Mouse (Mus musculus): Measurements from ENCODE around the gene Capn13.

The Capn13 gene

DNA sequence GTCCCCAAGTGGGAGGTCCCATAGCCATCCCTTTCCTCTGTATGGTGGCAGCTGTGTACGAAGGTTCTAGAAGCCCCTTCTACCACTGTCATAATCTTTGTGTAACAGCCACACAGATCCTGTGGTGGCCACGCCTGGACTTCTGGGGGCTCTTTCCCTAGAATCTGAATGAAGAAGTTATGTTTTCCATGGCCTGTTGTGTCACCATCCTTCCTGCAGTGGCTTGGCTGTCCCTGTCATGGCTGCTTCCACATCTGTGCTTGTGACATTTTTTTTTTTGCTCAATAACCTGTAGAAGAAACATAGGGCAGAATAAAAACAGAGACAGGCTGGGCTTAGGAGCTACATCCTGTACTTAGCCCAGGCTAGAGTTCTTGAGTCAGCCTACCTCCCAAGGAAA is at the start of gene Capn13:
Gene Capn13, minus strand, starts transcription at position 5 of the 400 bp plus-strand sequence.
- no peak for DNase-seq (ENCODE audit: low spot score in 2 of 2)

DNA sequence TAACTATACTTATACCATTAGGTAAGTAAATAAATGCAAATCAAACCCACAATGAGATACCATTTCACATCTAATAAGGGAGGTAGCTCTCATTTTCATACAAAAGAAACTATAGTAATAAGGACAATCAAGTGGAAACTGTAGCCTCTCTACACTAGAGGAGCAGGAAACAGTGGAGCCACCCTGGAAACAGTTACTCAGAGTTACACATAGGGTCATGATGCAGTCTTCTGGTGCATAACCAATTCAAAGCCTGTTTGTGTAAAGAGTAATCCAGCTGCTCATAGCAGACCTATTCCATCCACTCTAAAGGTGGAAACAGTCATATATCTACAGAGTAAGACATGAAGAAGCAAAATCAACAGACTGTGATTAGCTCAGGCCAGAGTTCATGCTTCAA is 48.4 kb upstream of the Capn13 start:
- no peak for DNase-seq (ENCODE audit: low spot score in 2 of 2)

DNA sequence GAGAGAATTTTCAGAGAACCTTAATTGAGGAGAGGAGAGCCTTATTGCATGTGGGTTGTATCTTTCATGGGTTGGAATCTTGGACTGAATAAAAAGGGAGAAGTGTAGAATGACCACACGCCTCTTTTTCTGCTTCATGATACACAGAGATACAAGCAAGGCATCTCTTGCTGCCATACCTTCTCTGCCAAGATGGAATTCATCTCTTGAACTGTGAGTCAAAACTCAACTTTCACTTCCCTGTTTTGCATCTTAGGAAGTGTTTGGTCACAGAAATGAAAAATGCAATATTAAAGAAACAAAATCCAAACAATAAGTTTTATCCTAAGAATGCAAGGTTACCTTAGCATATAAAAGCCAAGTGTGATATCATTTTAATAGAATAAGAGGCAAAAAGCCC is 40.1 kb upstream of the Capn13 start:
- no peak for DNase-seq (ENCODE audit: low spot score in 2 of 2)

DNA sequence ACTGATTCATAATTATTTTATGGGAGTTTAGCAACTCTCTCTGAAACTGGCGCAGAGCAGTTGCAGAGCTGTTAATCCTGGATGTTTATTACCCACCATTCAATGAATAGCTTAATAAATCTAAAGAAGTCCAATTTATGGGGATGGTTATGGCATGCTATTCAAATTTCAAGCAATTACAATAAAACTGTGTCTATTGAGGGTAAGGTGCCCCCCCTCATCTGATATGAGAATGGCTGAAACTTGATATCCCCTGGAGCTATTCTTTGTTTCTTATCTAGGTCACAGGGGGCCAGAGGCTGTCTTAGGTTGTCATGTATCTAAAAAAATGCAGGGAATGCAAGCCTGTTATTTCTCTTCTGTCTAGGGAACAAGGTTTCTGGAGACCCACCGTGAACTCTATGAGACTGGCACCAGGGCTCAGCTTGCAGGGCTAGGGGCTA is 31.9 kb upstream of the Capn13 start:
- no peak for DNase-seq (ENCODE audit: low spot score in 2 of 2)

DNA sequence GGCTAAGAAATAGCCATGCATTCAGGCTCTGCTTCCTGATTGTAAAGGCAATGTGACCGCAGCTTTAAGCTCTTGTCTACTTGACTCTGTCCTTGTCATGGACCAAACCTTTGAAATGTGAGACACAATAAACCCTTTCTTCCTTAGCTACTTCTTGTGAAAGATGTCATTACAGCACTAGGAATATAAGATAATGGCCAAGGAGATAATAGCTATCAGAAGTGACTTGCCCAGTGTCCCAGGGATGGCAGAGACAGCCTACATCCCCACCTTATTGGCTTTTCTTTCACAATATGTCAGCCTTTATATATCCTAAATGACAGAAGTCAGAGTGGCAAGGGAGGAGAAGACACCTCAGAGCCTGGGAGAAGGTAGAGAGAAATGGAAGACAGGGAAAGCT is 31.4 kb upstream of the Capn13 start:
- DNase-seq (ENCODE audit: low spot score in 2 of 2), result no peak

DNA sequence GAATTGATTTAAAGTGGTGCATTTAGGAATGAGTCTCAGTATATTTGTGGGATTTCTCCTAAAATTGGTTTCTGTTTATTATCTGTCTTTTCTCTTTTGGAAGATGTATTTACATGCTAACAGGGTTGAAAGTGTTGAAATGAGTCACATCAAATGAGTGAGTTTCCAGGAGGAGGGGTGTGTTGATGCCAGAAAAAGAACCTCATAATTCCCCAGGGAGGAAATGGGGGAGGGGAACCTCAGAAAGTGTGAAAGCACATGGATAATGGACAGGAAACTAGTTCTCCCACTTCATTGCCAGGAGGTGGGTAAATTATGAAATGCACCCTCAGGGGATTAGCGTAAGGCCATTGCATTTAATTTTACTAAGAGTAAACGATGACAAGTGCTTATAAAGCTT is 16.7 kb upstream of the Capn13 start:
- peak; percentile 2 to 24 for DNase-seq (ENCODE audit: low spot score in 2 of 2)

DNA sequence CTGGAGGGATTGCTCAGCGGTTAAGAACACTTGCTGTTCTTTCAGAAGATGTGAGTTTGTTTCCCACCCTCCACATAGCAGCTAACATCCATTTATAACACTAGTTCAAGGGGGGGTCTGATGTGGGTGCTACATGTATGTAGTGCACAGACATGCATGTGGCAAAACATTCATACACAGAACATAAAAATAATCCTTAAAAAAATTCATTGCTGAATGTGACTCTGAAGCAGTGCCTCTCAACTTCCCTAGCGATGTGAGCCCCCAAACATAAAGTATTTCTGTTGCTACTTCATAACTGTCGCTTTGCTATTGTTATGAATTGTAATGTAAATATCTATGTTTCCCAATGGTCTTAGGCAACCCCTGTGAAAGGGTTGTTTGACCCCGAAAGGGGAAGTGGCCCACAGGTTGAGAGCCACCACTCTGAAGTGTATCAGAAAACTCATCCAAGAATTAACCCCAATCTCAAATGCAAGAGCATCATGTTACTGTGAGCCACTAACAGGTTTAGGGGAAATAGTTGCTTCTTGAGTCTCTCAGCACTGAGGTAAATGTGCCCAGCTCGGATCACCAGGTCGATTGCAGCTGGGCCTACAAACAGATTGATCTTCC is 15.6 kb upstream of the Capn13 start:
- no peak for DNase-seq (ENCODE audit: low spot score in 2 of 2)

DNA sequence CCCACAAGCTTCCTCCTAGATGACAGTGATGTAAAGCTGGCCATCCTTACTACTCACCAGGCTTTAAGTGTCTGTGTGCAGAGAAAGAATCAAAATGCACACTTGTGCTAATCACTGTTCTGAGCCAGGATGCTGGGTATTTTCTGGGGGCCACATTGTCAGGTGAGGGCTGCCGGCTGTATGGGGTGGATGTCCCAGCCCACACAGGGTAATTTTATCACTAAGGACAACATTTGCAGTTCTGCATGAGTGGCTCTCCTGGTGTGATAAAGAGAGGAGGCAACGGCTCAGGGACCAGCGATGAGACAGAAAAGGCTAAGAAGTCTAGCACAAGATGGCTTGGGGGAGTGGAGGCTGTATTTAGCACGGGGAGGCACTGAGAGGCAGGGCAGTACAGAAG is 11.2 kb upstream of the Capn13 start:
- DNase-seq (ENCODE audit: low spot score in 2 of 2), result no peak

DNA sequence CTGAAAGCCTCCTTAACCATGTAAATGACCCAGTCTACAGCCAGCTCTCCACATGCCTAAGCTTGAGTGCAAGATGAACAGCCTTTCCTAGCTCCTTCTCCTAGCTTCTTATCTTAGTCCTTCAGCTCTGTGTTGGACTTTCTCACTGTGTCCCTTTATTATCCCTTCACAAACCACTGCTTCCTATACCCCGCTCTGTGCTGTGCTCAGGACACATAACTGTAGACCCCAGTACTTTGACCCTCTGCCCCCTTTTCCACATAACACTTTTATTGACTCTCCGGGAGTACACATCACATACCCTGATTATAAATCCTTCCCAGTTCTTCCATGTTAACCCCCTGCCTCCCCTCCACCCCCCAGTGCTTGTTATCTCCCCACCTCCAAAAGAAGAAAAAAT is 606 bp upstream of the Capn13 start:
- DNase-seq (ENCODE audit: low spot score in 2 of 2), result no peak

DNA sequence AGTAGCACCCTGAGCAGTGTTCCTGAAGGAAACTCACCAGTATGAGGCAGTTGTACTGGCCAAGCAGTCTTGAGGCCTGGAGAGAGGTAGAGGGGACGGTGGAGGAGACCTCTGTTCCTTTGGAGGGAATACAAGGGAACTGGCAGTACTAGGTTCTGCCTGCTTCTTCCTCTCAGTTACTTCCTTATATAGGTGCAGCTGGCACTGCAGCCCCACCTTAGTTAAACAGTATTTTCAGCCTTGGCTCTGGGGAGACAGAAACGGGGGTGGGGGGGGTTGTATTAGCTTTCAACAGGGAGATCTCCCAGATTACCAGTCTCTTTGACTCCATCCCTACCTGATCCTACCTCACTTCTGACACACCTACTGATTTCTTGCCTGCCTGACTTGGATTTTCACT is 1.5 kb downstream of the Capn13 start:
- DNase-seq (ENCODE audit: low spot score in 2 of 2), result no peak

DNA sequence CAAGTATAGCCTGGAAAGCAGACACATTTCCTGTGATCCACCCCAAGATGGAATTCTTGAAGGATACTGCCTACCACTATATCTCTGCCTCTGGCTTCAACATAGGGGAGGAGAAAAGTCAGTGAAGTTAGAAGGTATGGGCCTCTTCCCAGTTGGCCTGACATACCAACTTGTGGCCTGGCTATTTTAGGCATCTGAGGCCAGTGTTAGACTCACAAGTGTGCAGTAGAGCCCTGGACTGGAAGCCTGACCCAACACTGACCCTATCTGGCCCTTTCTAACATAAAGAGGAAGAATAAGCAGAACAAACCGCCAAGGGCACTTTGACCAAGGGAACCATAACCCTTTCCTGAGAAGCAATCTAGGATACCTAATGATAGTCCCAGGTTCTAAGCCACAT is 7.3 kb downstream of the Capn13 start:
- no peak for DNase-seq (ENCODE audit: low spot score in 2 of 2)

DNA sequence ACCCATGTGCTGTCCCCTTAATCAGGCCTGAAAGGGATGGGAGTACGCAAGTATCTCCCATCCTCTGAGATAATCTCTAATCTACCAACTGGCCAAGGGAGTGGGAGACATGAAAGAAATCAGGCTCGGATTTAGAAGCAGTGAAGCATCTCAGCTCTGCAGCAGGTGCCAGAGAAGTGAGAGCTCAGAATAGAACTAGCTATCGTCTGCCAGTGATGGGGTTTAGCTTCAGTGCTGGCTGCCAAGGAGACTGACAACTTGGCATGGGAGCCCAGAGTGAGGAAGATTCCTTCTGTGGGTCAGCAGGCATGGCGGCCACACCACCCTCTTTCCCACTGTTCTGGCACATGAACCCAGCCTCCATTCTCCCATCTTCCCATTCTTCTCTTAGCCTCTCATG is 8.9 kb downstream of the Capn13 start:
- peak; percentile 23 to 72 for DNase-seq (ENCODE audit: low spot score in 2 of 2)

DNA sequence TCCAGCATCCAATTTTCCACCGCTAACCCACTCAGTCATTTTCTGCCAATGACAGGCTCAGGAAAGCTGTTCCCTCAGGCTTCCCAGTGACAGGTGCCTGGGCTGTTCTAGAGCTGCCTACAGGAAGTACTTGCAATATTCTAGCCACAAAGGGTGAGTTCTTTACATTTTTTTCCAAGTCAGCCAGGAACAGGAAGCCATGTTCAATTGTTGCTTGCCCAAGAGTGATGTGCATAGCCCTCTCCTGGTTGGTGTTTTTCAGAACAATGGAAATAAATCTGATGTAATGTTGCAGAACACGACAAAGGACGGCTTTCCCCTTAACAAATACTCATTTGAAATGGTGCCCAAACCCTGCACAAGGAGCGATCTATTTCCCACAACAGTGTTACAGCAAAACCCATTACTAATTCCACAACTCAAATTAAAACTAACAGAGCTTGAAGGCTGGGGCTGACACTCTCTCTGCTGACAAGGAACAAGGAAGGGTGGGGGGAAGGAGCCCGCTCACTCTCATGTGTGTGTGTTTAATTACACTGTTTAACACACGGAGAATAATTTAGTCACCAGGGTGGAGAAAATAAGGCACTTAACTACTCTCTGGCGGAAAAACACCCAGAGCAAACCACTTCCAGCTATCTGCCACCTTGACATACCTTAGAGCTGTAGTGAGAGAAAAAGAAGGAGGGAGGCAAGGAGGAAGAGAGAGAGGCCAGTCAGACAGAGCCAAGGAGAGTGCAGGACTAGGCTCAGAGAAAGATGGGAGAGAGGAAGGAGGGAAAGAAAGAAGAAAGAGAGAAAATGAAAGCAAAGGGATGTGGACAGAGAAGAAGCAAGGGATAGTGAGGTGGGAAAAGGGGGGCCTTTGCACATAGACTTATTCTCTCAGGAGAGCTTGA is 10.2 kb downstream of the Capn13 start:
- peak; percentile 14 to 22 for DNase-seq (ENCODE audit: low spot score in 2 of 2)

DNA sequence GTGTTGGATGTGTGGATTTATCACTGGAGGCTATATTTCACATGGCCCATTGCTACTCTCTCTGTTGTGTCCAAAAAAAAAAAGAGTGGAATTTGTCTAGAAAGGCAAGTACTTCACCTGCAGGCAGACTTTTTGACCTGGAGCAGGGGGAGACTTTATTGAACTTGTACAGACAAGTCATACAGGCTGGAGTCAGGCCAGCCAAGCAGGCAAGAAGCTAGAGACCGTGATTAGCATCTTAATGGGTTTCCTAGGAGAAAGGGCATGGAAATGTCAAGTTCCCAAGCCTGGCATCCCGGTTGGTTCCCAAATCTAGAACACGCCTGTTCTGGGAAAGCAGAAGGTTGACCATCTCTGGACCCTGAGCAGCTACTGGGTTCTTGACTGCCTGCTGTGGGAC is 11.3 kb downstream of the Capn13 start:
- DNase-seq (ENCODE audit: low spot score in 2 of 2), result no peak

DNA sequence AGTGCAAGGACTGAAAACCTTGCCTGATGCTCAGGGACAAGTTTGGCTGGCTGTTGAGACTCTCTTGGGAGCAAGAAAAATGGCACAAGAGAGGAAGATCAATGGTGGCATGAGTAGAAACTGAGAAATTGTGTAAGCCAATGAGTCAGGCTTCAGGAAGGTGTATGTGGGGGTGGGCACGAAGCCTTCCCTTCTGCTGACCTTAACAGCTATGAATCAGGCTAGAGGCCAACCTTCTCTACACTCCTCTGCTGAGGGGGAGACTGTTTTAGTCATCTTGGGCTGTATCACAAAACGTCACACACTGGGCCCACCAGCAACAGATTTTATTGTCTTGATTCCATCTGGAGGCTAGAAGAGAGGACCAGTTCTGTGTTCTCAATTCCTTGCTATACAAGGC is 14.1 kb downstream of the Capn13 start:
- peak in 1 of 2 experiments; percentile 29 for DNase-seq (ENCODE audit: low spot score in 2 of 2)

DNA sequence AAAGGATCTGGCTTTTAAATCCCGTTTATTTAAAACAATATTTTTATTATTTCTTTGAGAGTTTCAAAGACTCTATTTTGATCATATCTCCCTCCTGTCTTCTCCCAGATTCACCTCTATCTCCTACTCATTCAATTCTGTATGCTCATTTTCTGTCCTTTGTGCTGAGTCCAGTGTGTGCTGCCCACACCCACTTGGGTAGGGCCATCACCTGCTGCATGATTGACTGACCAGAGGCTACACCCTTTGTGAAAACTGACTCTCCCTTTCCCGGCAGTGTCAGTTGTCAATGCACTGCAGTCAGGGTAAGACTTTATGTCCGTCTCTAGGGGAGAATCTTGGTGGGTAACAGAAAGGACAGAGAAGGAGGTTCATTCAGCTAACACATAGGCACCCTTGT is 14.7 kb downstream of the Capn13 start:
- no peak for DNase-seq (ENCODE audit: low spot score in 2 of 2)

DNA sequence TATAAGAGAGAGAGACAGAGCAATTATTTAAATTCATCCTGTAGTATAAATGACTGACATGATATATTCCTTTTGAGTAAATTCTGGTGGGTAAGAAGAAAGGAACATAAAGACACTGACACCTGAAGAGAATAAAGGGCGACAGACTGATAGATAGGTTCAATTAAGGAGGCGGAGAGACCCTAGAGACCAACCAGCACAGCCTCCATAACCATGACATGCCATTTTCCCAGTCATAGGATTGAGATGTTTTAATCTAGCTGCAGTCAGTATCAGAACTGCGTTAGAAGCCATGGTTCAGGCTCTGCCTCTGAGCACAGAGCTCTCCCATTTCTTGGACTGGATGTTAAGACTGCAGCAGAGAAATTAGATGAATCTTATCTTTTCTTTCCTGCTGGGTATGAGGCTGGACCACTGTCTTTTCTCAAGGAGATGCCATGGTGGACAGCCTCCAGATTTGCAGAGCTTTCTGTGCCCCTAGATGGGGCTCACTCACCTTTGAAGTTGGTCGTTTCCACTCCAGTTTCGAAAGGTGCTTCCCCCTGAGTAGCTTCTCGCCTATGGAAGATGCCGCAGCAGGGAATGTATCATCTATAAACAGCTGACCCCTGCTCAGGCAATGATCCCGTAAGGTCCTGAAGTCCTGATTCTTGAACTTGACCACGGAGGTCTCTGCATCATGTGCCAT is 18.2 kb downstream of the Capn13 start:
- no peak for DNase-seq (ENCODE audit: low spot score in 2 of 2)

DNA sequence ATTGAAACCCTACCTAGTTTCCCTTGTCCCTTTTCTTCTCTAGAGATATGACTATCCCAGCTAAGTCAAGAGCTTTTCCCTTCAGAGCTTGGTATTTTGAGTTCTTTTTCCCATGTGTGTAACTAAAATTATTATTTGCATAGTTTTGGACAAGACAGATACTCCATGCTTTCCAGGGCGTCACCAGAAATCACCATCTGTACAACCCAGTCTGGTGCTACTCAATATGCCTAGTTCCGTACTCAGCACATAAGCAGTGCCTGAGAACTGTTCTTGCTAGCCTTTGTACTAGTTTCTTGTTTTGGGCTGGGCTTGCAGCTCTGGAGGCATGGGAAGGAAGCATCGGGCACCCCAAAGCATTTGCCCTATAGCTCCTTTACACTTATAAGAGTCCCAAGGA is 19.0 kb downstream of the Capn13 start:
- peak in 1 of 2 experiments; percentile 19 for DNase-seq (ENCODE audit: low spot score in 2 of 2)

DNA sequence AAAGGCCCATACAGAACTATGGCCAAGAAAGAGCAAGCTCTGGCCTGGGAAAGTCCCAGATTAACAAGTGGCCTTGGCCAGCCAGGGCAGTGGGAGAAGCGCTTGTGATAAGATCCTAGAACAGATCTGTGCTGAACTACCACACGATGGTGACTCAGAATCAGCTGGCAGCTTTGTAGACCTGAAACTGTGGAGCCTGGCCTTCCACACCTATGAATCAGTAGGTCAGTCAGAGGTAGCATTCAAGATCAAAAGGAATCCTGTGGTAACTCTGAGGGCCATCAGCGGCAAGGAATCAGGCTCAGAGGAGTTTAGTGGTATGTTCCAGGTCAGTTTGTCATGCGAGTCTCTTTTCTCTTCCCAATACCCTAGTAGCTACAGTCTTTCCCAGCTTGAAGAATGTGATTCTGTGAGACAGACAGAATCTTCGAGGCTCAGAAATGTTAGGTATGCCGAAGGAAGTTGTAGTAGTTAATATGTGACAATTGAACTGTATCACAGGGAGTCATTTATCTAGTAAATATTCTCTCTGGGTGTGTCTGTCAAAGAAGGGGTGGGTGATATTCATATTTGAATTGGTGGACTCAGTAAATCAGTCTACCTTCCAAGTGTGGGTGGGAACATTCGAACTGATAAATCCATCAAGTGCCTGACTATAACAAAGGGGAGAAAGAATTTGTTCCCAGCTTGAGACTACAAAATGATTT is 22.7 kb downstream of the Capn13 start:
- no peak for DNase-seq (ENCODE audit: low spot score in 2 of 2)

DNA sequence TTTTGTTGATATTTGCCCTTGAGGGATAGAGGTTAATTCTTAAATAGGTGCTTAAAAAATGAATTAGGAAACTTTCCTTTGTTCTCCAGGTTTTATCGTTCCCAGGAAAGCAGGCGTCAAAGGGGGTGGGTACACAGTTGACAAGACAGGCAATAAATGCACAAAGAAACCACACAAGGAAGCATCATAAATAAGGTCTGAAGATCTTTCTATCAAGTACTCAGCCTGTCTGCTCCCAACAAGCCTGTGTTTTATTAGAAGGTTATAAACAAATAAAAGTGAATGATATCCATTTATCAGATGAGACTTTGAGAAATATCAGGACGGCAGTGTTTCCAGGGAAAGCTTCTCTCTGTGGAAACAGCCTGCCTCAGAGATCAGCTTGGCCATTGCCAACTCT is 33.3 kb downstream of the Capn13 start:
- no peak for DNase-seq (ENCODE audit: low spot score in 2 of 2)

DNA sequence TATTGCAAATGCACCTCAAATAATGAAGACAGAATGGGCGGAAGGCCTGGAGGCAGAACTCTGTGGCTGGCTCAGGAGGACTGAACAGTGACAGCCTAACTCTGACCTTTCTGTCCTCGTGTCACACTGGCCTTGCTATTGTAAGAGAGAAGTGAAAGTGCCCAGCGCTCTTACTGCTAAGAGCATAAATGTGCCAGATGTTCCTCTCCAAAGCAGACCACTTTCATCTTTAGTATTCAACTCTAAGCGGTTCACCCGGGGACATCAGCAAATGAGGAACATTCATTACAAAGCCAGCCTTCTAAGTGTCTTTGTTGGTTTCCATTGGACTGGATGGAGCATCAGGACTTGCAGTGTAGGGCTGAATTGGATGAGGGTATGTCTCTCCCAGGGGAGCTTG is 39.6 kb downstream of the Capn13 start:
- DNase-seq (ENCODE audit: low spot score in 2 of 2), result no peak
